Mouse (Mus musculus) heart, embryonic 16.5 days (tissue): ENCODE measurements around the gene Gm5105. TPM values are rescaled to one million over a fixed set of nuclear protein-coding genes. Genes with fewer than 3 reads are reported as not detected.

Experiments used
- ATAC-seq: fragments of 200-750 bp; cut with Nextera tagmentation; replicated peaks from 2 replicates; pipeline ENCODE4 v1.8.0; 2017; ENCODE audit warnings: moderate number of reproducible peaks; ENCODE audit not compliant: insufficient read depth, low FRiP score; ENCODE audit errors: extremely low read depth
- H3K27ac ChIP-seq: fragments of 300-500 bp; sonication (generic); 2 replicates; pipeline ENCODE4 v1.5.1; 2014; ENCODE audit warnings: mild to moderate bottlenecking, low read length, control low read depth, moderate library complexity
- H3K27me3 ChIP-seq: fragments of 300-500 bp; sonication (generic); 2 replicates; pipeline ENCODE4 v1.6.1; 2014; ENCODE audit warnings: low read length, mixed read lengths; ENCODE audit not compliant: control insufficient read depth, insufficient read depth
- H3K36me3 ChIP-seq: fragments of 300-500 bp; sonication (generic); 2 replicates; pipeline ENCODE4 v1.6.1; 2014; ENCODE audit not compliant: control insufficient read depth, insufficient read depth
- H3K4me1 ChIP-seq: fragments of 300-500 bp; sonication (generic); 2 replicates; pipeline ENCODE4 v1.6.1; 2014; ENCODE audit warnings: low read length, mixed read lengths; ENCODE audit not compliant: control insufficient read depth, insufficient read depth
- H3K4me2 ChIP-seq: fragments of 300-500 bp; sonication (generic); 2 replicates; pipeline ENCODE4 v1.6.1; 2014; ENCODE audit warnings: low read depth, mild to moderate bottlenecking, control low read depth, low read length
- H3K4me3 ChIP-seq: fragments of 300-500 bp; sonication (generic); 2 replicates; pipeline ENCODE4 v1.5.1; 2014; ENCODE audit warnings: mild to moderate bottlenecking, control low read depth, low read length
- H3K9ac ChIP-seq: fragments of 300-500 bp; sonication (generic); 2 replicates; pipeline ENCODE4 v1.6.1; 2014; ENCODE audit warnings: low read length, control low read depth
- H3K9me3 ChIP-seq: fragments of 300-500 bp; sonication (generic); replicated peaks from 2 replicates; pipeline ENCODE4 v1.6.1; 2016; ENCODE audit warnings: low read length; ENCODE audit not compliant: control insufficient read depth
- WGBS: fragments of 180-500 bp; shearing (Covaris S2); extraction: QIAGEN DNeasy Blood & Tissue Kit; methylation state at CpG from one replicate; pipeline ENCODE4 v1.1.7; 2014; 5-methylcytosine and 5-hydroxymethylcytosine counted together
- polyA plus RNA-seq: library from polyadenylated mRNA; unstranded; fragments of >200 nt; fragmentation: Nextera tagmentation; extraction: Ambion mirVana; gene quantifications from 2 replicates; pipeline ENCODE4 v1.2.1, GENCODE M21; 2015

The Gm5105 gene
- polyA plus RNA-seq, 1 experiment from 2014 or later, result 0.45 TPM

GRCm38 (mm10) chr3:138022651-138023050 lies 44.5 kb downstream of the Gm5105 start:
- Histone ChIP-seq H3K9me3 (no peaks in the 10 kb centered on the region; the same call in 1 of the 2 replicates), H3K4me2 (no peak overlapping the region), H3K9ac (no peak overlapping the region), H3K36me3 (no peaks in the 10 kb centered on the region), H3K4me3 (no peak overlapping the region), H3K4me1 (peaks cover 12% of the 10 kb centered on the region), H3K27ac (no peak overlapping the region), H3K27me3 (no peaks in the 10 kb centered on the region)
- WGBS, result 78% methylated on average over 4 of the region's 4 CpGs
- no peak for ATAC-seq

- Histone ChIP-seq H3K9me3 (no peaks in the 10 kb centered on the region; the same call in 1 of the 2 replicates), H3K4me2 (no peak overlapping the region), H3K9ac (no peak overlapping the region), H3K4me1 (peaks cover 5% of the 10 kb centered on the region), H3K36me3 (no peaks in the 10 kb centered on the region), H3K27me3 (no peaks in the 10 kb centered on the region), H3K27ac (no peak overlapping the region), H3K4me3 (no peak overlapping the region)
- WGBS, result 88% methylated on average over 4 of the region's 4 CpGs
- ATAC-seq, result no peak
Measured at GRCm38 (mm10) chr3:138022003-138022402, 45.2 kb downstream of the Gm5105 start.

DNA sequence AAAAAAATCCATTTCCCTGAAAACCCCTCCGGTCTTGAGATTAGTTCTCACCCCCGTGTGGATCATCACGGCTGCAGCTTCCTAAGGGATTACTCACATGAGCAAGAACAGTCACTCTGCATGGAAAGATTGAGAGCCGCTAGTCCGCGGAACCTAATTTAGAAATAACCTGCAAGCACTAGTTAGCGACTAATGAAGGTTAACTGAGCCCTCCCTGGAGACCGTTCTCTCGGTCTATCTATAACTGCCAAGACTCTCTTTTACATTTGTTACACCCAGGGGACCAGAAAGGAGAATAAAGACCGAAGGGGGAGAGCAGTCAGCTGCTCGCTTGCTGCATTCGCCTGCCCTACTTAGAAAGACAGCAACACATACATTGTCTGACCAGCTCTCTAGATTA lies 50.4 kb downstream of the Gm5105 start:
- 79% methylated on average over 12 of the region's 12 CpGs for WGBS

GRCm38 (mm10) chr3:138014725-138015124 lies 52.5 kb downstream of the Gm5105 start:
- Histone ChIP-seq H3K4me3 (no peak overlapping the region), H3K9me3 (no peaks in the 10 kb centered on the region; the same call in 1 of the 2 replicates), H3K4me2 (no peak overlapping the region), H3K9ac (no peak overlapping the region), H3K36me3 (no peaks in the 10 kb centered on the region), H3K27ac (no peak overlapping the region), H3K4me1 (peaks cover 5% of the 10 kb centered on the region), H3K27me3 (no peaks in the 10 kb centered on the region)
- WGBS, result 31% methylated on average over 2 of the region's 2 CpGs
- no peak for ATAC-seq

More for the DNA sequence above, 50.4 kb downstream of the Gm5105 start:
- Histone ChIP-seq H3K27me3 (no peaks in the 10 kb centered on the region), H3K27ac (no peak overlapping the region), H3K9ac (no peak overlapping the region), H3K4me2 (no peak overlapping the region), H3K4me1 (no peaks in the 10 kb centered on the region), H3K9me3 (no peaks in the 10 kb centered on the region; the same call in 1 of the 2 replicates), H3K4me3 (no peak overlapping the region), H3K36me3 (no peaks in the 10 kb centered on the region)
- ATAC-seq, result no peak

DNA sequence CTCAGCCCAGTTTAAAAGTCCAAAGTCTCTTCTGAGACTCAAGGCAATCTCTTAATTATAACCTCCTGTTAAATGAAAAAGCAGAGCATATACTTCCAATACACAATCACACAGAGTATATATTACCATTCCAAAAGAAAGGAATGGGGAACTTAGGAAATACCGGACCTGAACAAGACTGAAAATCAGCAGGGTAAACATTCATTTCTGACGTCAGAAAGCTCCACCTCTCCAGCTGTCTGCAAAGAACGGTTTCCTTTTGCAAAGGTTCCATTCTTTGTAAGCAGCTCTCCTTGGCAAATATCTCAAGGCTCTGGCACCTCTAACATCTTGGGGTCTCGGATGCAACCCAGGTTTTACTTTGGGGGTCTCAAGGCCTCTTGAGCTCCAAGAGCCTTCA lies 54.8 kb downstream of the Gm5105 start:
- Histone ChIP-seq H3K9ac (no peak overlapping the region), H3K36me3 (no peaks in the 10 kb centered on the region), H3K27me3 (no peaks in the 10 kb centered on the region), H3K27ac (no peak overlapping the region), H3K4me2 (no peak overlapping the region), H3K9me3 (no peaks in the 10 kb centered on the region), H3K4me1 (peaks cover 14% of the 10 kb centered on the region), H3K4me3 (no peak overlapping the region)
- 47% methylated on average over 4 of the region's 4 CpGs for WGBS
- ATAC-seq, result no peak

GRCm38 (mm10) chr3:138008152-138008551 lies 59.0 kb downstream of the Gm5105 start:
- peaks cover 22% of the 10 kb centered on the region for H3K4me1 ChIP-seq
- H3K9me3 ChIP-seq, result peaks cover 3% of the 10 kb centered on the region; the same call in 1 of the 2 replicates
- no peaks in the 10 kb centered on the region for H3K27me3 ChIP-seq
- 45% methylated on average over 6 of the region's 6 CpGs for WGBS
- 0 out of 2 replicates have a peak, but pooled peaks cover 2% of the 10 kb centered on the region for H3K36me3 ChIP-seq
- H3K9ac ChIP-seq, result peak overlapping the region; percentile 28; the same call in 1 of the 2 replicates
- H3K4me3 ChIP-seq, result no peak overlapping the region
- peak; percentile 45; the same call in 1 of the 2 replicates for ATAC-seq
- H3K27ac ChIP-seq, result peak overlapping the region; percentile 49
- peak overlapping the region; percentile 14; the same call in 1 of the 2 replicates for H3K4me2 ChIP-seq

DNA sequence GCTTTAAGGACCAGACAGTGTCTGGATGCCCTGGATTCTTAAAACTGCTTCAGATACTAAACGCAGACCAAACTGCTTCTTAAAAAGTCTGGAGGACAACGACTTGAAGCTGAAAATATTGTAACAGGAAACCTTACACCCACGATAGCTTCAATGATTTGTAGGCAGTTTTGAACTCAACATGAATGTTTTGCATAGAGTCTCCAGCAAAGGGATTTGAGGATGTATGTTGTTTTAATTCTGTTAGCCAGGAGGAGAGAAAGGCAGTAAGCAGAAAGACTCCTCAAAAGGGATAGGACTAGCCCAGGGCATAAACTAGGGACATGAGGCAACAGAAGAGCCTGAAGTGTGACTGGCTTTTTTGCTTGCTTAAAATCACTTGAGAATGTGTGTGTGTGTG lies 60.3 kb downstream of the Gm5105 start:
- H3K27ac ChIP-seq, result no peak overlapping the region
- H3K9me3 ChIP-seq, result peaks cover 3% of the 10 kb centered on the region; the same call in 1 of the 2 replicates
- no peaks in the 10 kb centered on the region for H3K27me3 ChIP-seq
- H3K4me3 ChIP-seq, result no peak overlapping the region
- H3K4me1 ChIP-seq, result peaks cover 31% of the 10 kb centered on the region
- WGBS, result 54% methylated on average over 3 of the region's 3 CpGs
- no peak overlapping the region for H3K9ac ChIP-seq
- no peak for ATAC-seq
- no peak overlapping the region for H3K4me2 ChIP-seq
- H3K36me3 ChIP-seq, result 0 out of 2 replicates have a peak, but pooled peaks cover 2% of the 10 kb centered on the region

DNA sequence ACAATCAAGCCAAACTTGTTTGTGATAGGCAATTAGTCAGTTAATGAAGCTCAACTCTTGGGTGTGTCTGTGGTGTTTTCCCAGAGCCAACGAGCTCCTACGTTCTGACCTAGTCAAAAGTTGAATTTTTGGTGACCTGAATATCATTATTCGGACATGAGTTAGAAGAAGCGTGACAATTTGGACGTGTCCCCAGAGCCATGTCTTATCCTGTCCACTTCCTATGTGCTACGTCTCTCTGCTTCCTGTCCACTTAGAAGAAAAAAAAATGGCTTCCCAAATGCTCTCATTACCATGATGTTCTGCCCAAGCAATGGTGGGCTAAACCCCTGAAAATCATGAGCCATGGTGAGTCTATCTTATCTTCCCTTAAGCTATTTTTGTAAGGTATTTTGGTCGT lies 63.9 kb downstream of the Gm5105 start:
- Histone ChIP-seq H3K9ac (no peak overlapping the region), H3K9me3 (peaks cover 3% of the 10 kb centered on the region; the same call in 1 of the 2 replicates), H3K36me3 (0 out of 2 replicates have a peak, but pooled peaks cover 2% of the 10 kb centered on the region), H3K27ac (no peak overlapping the region), H3K27me3 (no peaks in the 10 kb centered on the region), H3K4me2 (no peak overlapping the region), H3K4me1 (peaks cover 44% of the 10 kb centered on the region), H3K4me3 (no peak overlapping the region)
- 74% methylated on average over 7 of the region's 7 CpGs for WGBS
- no peak for ATAC-seq

DNA sequence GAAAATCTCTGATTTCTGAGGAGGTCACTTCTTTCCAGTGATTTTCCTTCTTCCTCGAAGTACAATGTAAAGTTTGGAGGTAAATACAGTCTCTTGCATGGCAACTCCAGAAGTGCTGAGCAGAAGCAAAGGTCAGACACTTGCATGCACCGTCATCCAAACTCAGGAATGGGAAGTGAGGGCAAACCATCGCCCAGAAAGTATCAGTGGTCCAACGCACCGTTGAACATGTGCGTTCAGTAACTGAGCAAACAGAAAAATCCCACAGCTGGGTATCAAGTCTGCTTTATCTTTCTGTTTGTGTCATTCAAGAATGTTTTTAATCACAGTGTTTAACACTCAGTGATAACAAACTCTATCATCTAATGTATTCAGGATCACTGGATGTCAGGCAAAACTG lies 64.6 kb downstream of the Gm5105 start:
- H3K4me1 ChIP-seq, result peaks cover 39% of the 10 kb centered on the region
- WGBS, result 65% methylated on average over 6 of the region's 6 CpGs
- no peak overlapping the region for H3K4me2 ChIP-seq
- peaks cover 3% of the 10 kb centered on the region; the same call in 1 of the 2 replicates for H3K9me3 ChIP-seq
- H3K27me3 ChIP-seq, result no peaks in the 10 kb centered on the region
- H3K9ac ChIP-seq, result no peak overlapping the region
- no peak overlapping the region for H3K4me3 ChIP-seq
- H3K27ac ChIP-seq, result no peak overlapping the region
- no peak for ATAC-seq
- 0 out of 2 replicates have a peak, but pooled peaks cover 2% of the 10 kb centered on the region for H3K36me3 ChIP-seq
